Mouse (Mus musculus) fat pad, adult 2 months (tissue): ENCODE measurements around the gene Pdhb.

Experiments
- DNase-seq: peaks from one replicate; pipeline ENCODE4 v3.0.0-alpha.2; 2011; ENCODE audit warnings: low read depth, low spot score; ENCODE audit errors: extremely low read depth

The Pdhb gene

DNA sequence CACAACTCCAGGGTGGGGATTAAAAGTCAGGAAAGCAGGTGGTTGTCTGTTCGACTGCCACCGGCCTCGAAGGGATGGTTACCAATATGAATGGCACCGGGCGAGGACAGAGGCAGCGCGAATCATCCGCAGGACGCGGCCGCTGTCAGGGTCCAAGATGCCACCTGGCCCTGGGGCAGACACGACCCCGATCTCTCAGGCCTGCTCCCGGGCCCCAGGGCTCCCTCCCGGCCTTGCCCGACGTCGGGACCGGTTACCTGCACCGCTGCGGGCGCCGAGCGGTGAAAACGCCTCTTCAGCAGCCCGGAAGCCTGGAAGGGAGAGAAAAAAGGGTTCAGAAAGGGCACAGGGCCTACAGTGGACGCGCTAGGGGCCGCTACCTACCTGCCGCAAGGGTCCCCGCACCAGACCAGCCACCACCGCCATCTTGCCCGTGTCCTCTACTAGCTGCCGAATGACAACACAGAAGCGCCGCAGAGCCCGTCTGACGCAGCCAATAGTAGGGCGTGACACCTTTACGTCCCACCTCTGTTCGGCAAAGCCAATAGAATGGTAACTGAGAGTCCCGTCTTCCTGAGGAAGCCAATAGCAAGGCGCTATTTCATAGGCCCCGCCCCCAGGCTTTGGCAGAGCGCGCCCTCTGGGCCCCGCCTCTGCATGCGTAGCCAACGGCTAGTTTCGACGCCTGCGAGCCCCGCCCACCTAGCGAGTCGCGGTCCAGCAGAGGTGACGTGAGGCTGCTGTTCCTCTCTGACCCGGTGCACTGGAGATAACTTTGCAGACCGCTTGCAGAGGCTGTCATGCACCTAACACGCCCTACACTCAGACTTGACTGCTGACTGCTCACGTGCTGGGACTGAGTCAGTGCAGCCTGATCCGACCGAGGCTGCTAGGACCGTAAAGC lies at the start of gene Pdhb:
TSS of gene Pdhb (minus strand) at position 519 of the 904 bp plus-strand sequence.
- peak; percentile 91 for DNase-seq

DNA sequence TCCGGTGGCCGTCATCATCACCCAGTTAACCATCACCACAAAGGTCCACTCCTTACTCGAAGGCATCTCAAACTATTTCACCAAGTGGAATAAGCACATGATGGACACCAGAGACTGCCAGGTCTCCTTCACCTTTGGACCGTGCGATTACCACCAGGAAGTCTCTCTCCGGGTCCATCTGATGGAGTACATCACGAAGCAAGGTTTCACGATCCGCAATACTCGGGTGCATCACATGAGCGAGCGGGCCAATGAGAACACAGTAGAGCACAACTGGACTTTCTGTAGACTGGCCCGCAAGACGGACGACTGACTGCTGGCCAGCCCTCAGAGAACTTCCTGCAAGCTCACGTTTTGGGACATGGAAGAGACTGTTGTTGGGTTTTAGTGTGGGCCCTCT lies 49.7 kb upstream of the Pdhb start:
- DNase-seq, result no peak

GRCm38 (mm10) chr14:8220912-8221311 lies 48.1 kb upstream of the Pdhb start:
- DNase-seq, result no peak

DNA sequence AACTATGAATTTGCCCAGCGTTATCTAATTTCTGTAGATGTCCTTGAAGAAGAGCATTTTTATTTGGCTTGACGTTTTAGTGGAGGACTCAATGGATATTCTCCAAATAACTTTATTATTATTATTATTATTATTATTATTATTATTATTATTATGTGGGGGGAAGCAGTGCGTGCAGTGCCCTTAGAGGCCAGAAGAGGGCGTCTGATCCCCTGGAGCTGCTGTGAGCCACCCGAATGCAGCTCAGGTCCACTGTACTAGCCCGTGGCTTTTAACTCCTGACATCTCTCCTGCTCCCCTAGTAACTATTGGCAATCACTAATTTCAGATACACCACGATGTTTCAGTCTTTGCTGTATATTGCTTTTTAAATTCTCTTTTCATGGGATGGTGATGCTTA lies 47.5 kb upstream of the Pdhb start:
- DNase-seq, result no peak

- no peak for DNase-seq
Observed at GRCm38 (mm10) chr14:8219876-8220275, 47.1 kb upstream of the Pdhb start.

DNA sequence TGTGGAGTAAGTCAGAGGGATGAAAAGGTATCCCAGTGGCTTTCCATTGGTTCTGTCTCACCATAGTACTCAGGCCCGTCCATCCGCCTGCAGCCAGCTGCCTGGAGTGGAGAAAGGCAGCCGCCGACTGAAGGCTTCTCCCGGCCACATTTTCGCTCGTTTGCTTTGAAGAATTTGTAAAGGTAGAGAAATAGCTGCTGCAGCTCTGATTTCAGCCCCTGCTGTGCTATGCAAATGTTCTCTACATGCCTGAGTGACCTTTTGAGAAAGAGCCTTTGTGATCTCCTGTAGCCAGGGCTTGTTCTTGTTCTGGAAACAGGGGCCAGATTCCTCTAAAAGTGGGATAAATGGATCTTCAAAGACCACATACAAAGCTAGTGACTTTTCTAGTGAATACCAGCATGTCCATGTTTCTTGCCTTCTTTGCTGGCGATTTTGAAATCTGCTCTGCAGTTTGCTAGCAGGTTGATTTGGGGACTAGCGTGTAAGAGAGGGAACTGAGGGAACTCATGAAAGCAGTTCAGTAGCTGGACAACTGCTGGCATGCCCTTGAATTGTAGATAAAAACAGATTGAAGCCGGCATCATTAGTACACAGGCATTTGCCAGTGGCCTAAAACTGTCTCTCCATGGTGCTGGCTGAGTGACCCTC lies 46.0 kb upstream of the Pdhb start:
- no peak for DNase-seq

DNA sequence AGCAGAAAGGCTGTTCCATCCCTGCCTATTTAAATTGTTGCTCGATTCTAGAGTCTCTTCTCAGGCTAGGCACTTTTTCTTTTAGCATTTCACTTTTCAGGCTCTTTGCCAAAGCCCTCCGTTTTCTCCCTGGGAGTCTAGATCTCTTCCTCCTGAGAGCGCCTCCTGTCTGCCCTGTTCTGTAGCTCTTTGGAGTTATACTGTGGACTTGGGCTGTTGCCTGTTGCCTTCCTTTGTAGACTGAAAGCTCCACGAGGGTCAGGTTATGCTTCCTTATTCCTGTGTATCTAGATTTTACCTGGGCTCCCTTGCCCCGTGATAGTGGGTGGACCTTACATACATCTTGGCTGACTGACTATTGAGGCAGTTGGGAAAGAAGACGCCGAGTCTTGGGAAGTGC lies 45.4 kb upstream of the Pdhb start:
- no peak for DNase-seq

DNA sequence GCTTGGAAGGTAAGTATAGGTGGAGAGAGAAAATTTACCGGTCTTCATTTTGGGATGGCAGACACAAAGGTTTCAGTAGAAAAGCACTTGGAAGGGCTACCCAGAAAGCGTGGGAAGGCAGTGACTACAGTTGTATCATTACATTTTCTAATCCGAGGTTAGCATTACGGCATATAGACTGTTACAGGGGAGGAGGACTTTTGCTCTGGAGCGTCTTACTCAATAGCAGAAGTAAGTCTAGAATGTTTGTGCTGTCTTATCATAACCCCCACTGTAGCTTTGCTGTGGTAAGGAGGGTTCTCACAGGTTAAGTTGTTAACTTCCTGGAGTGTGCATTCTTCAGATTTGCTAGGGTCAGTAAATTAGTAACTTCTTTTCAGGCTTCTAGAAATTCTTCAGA lies 43.3 kb upstream of the Pdhb start:
- DNase-seq, result peak; percentile 34

DNA sequence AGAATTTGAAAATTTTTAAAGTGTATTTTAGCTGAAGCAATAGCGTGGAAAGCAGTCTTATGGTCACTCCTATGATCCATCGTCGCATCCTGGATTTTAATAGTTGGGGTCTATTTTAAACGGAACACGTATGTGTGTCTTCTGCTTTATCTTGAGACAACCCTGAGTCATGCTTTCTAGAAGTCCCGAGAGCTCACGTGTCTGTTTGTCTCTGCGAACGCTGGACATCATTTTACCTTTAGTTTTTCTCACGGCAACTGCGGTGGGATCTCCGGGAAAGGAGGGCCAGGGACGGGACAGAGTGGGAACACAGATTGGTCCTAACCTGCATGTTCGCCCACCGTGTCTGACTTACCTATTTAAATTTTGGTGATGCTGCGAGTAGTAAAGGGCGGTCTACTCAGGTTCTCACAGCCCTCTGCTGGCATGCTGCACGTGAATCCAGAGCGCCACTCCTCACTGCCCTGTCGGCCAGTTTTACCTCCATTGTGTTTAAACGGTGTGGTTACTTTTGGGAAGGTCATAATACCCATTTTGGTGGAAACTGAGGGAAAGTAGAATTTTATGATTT lies 42.5 kb upstream of the Pdhb start:
- DNase-seq, result no peak

DNA sequence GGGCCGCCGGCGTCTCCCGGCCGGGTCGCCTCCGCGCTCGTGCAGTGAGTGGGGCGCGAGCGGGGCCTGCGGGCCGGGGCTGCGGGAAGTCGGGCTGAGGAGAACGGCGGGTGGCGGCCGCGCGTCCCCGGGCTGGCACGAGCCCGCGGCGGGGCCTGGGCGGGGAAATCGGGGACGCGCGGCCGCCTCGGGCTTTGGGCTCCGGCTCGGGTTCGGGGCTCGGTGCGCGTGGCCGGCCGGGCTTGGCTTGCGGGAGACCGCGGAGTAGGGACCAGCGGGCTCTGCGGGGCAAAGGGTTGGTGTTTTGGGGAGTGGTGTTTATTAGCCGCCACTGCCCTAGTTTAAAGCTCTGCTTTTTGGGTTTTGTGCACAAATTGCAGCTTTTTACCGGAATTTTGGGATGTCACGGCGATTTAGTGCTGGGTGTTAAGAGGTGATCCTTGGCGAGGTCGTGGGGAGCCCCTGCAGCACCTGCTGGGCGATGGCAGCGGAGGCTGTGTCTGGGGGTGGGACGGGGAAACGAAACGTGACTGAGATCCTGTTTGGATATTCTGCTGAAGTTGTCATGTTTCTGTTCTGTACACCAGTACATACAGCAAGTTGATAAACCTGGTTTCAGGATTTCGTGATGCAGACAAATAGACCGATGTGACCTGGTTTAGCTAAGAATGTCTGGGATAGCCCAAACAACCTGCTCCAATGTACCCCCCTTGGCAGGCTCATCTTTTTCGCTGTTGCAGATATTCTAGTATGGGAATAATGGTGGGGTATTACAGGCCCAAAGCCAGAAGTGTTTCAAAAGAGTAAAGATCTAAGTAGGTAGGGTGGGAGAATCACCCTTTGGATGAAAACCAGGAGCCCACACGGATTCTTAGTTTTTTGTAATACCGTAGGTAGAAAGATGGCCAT lies 41.7 kb upstream of the Pdhb start:
- DNase-seq, result no peak

DNA sequence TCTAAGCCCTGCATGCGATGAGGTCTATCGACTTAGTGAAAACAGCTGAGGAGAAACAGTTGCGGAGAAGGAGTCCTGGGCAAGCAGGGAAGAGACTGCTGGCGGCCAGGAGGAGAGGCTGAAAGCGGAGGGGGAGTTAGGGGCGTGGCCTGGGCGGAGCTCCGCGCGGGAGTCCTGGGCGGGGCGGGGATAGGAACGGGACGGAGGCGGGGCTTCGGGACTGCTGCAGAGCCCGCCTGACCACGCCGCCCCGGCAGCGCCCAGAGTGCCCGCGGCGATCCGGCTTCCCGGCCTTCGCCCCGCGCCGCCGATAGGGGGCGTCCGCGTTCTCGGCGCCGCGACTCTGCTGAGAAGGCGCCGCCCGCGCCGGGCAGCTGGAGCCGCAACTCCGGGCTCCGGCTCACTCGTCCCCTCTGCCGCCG lies 41.0 kb upstream of the Pdhb start, which contains the start of gene Kctd6:
TSS of gene Kctd6 (plus strand) at position 338 of the 422 bp plus-strand sequence.
- peak; percentile 31 for DNase-seq

GRCm38 (mm10) chr14:8212996-8213395 lies 40.2 kb upstream of the Pdhb start:
- DNase-seq, result no peak

GRCm38 (mm10) chr14:8209896-8210295 lies 37.1 kb upstream of the Pdhb start:
- no peak for DNase-seq

DNA sequence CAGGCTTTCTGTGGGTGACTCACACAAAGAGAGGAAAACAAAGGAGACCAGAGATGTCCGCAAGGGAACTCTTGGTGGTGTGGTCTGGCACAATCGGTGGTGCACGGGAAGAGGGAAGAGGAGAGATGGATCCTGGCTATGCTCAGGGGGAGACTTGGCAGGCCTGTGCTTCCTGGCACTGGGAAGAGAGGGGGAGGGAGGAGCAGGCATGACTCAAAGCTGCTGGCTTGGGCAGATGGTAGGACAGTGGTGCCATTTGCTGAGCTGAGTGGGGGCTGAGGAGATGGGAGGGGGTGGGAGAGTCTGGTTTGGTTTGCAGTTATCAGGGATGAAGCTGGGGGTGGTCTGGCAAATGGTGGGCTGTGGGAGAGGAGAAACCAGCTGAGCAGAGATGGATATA lies 36.1 kb upstream of the Pdhb start:
- DNase-seq, result no peak

GRCm38 (mm10) chr14:8207543-8207942 lies 34.7 kb upstream of the Pdhb start:
- DNase-seq, result no peak

DNA sequence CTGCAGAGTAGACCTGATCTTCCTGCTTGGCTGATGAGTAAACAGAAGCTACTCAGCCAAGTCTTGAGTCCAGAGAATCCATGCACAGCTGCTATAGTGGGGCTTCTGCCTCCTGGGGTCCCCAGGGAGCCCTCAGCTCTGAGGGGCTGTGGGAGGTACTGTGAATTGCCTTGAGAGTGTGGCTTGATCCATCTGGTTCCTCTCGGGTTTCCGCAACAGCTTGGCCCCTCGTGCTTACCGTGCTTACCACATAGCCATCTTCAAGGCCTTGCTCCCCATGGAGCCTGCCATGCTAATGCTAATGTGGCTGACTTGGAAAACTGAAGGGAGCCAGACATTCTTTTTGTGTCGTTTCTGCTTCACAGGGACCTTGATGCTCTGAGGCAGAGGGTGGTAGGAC lies 34.3 kb upstream of the Pdhb start:
- DNase-seq, result no peak

GRCm38 (mm10) chr14:8206179-8206910 lies 33.5 kb upstream of the Pdhb start:
- DNase-seq, result no peak

GRCm38 (mm10) chr14:8201715-8202114 lies 28.9 kb upstream of the Pdhb start:
- DNase-seq, result no peak

- no peak for DNase-seq
Observed at GRCm38 (mm10) chr14:8200769-8201168, 27.9 kb upstream of the Pdhb start.

- DNase-seq, result no peak
Observed at GRCm38 (mm10) chr14:8192727-8193126, 19.9 kb upstream of the Pdhb start.
